Mouse (Mus musculus) fat pad, adult 2 months (tissue): ENCODE measurements around the gene Dhh.
"Not testable (repeated sequence)": the region's sequence is repeated elsewhere in the genome, so short reads cannot be mapped to it uniquely, and the experiment has no call there.

Experiments
- DNase-seq: peaks from one replicate; pipeline ENCODE4 v3.0.0-alpha.2; 2011; ENCODE audit warnings: low read depth, low spot score; ENCODE audit errors: extremely low read depth

Gene Dhh

GRCm38 (mm10) chr15:98897928-98898800 lies at the start of gene Dhh:
TSS of gene Dhh (minus strand) at chr15:98898540.
- DNase-seq = no peak

- DNase-seq = no peak
Measured at GRCm38 (mm10) chr15:98947884-98948283, 49.5 kb upstream of the Dhh start.

- no peak for DNase-seq
Measured at GRCm38 (mm10) chr15:98943133-98943532, 44.8 kb upstream of the Dhh start.

GRCm38 (mm10) chr15:98942081-98942480 lies 43.7 kb upstream of the Dhh start:
- no peak for DNase-seq

- no peak for DNase-seq
Measured at GRCm38 (mm10) chr15:98941539-98941938, 43.2 kb upstream of the Dhh start.

GRCm38 (mm10) chr15:98940816-98941215 lies 42.5 kb upstream of the Dhh start:
- DNase-seq = no peak

- no peak for DNase-seq
Measured at GRCm38 (mm10) chr15:98934217-98934839, 36.0 kb upstream of the Dhh start, which contains the start of gene Tuba1b. TSS of gene Tuba1b (minus strand) at chr15:98934565.

GRCm38 (mm10) chr15:98933833-98934216 lies 35.5 kb upstream of the Dhh start:
- DNase-seq = no peak

- DNase-seq = not testable (repeated sequence)
Measured at GRCm38 (mm10) chr15:98933004-98933671, 34.8 kb upstream of the Dhh start.

- no peak for DNase-seq
Measured at GRCm38 (mm10) chr15:98930998-98931397, 32.7 kb upstream of the Dhh start.

GRCm38 (mm10) chr15:98930017-98930734 lies 31.8 kb upstream of the Dhh start:
- no peak for DNase-seq

- DNase-seq = no peak
Measured at GRCm38 (mm10) chr15:98928598-98929240, 30.4 kb upstream of the Dhh start.

GRCm38 (mm10) chr15:98927566-98927965 lies 29.2 kb upstream of the Dhh start:
- no peak for DNase-seq

- DNase-seq = no peak
Measured at GRCm38 (mm10) chr15:98924682-98925081, 26.3 kb upstream of the Dhh start.

GRCm38 (mm10) chr15:98923031-98923537 lies 24.7 kb upstream of the Dhh start:
- no peak for DNase-seq

- no peak for DNase-seq
Measured at GRCm38 (mm10) chr15:98922581-98922980, 24.2 kb upstream of the Dhh start.

- no peak for DNase-seq
Measured at GRCm38 (mm10) chr15:98921510-98921909, 23.2 kb upstream of the Dhh start.

GRCm38 (mm10) chr15:98918499-98918895 lies 20.2 kb upstream of the Dhh start:
- DNase-seq = not testable (repeated sequence)

- DNase-seq = peak; percentile 96
Measured at GRCm38 (mm10) chr15:98917538-98918498, 19.5 kb upstream of the Dhh start, which contains the start of gene Lmbr1l. TSS of gene Lmbr1l (minus strand) at chr15:98918231.
